Mouse (Mus musculus) lung, adult 2 months (tissue): ENCODE measurements around the gene Pcp2. TPM values are rescaled to one million over a fixed set of nuclear protein-coding genes. Genes with fewer than 3 reads are reported as not detected.

Experiments used
- DNase-seq: peaks from one replicate; pipeline ENCODE4 v3.0.0; 2022
- H3K4me1 ChIP-seq: fragments of 200-500 bp; 2 replicates; pipeline ENCODE4 v1.6.1; 2011; ENCODE audit warnings: low read length; ENCODE audit not compliant: control insufficient read depth, insufficient read depth
- H3K4me3 ChIP-seq: fragments of 200-500 bp; replicated peaks from 2 replicates; pipeline ENCODE3; 2011; ENCODE audit warnings: low read depth, mild to moderate bottlenecking, control low read depth, low read length; ENCODE audit errors: extremely low read depth
- CTCF ChIP-seq: fragments of 200-500 bp; IDR thresholded peaks from 2 replicates; pipeline ENCODE4 v1.5.1; 2011; ENCODE audit warnings: mild to moderate bottlenecking, low read length, control low read depth; ENCODE audit not compliant: insufficient read depth
- POLR2A ChIP-seq: fragments of 200-500 bp; IDR thresholded peaks from 2 replicates; pipeline ENCODE4 v1.6.1; 2011; ENCODE audit warnings: low read depth, mild to moderate bottlenecking, control low read depth, low read length, borderline replicate concordance; ENCODE audit errors: extremely low read depth
- WGBS: fragments of 180-500 bp; shearing (Covaris S2); methylation state at CpG from one replicate; pipeline ENCODE4 v1.1.7; 2018; 5-methylcytosine and 5-hydroxymethylcytosine counted together
- polyA plus RNA-seq: library from polyadenylated mRNA; depleted of rRNA; stranded (reverse); fragments of >200 nt; gene quantifications from 2 replicates; pipeline ENCODE4 v1.2.3, GENCODE M21; 2012; rRNA removed

Pcp2 gene
- polyA plus RNA-seq, result not detected in 2 replicates

- TF ChIP-seq POLR2A, result no peak
- no peak for TF ChIP-seq CTCF
- no peak within 1 kb of the TSS for H3K4me3 ChIP-seq
- no peaks in the 10 kb centered on the region for H3K4me1 ChIP-seq
- WGBS, result 53% methylated on average over 1 of the region's 1 CpGs
- no peak for DNase-seq
These were observed at the start of gene Pcp2 for GRCm38 (mm10) chr8:3625445-3625844. TSS of gene Pcp2 (minus strand) at chr8:3625545.

GRCm38 (mm10) chr8:3674671-3675070 lies 49.3 kb upstream of the Pcp2 start:
- no peaks in the 10 kb centered on the region; the same call in 1 of the 2 replicates for H3K4me1 ChIP-seq
- DNase-seq, result no peak
- WGBS, result 54% methylated on average over 3 of the region's 3 CpGs
- no peak for TF ChIP-seq CTCF
- no peak for TF ChIP-seq POLR2A
- H3K4me3 ChIP-seq, result no peak overlapping the region

GRCm38 (mm10) chr8:3671980-3672491 lies 46.7 kb upstream of the Pcp2 start, which contains the start of gene Fcor:
TSS of gene Fcor (minus strand) at chr8:3672362.
- under 1% methylated on average over 23 of the region's 23 CpGs for WGBS
- DNase-seq, result peak; percentile 87
- TF ChIP-seq POLR2A (no peak), CTCF (peak; percentile 94)
- Histone ChIP-seq H3K4me3 (peak within 1 kb of the TSS; percentile 84), H3K4me1 (no peaks in the 10 kb centered on the region; the same call in 1 of the 2 replicates)

- WGBS, result 52% methylated on average over 2 of the region's 2 CpGs
- DNase-seq, result no peak
- Histone ChIP-seq H3K4me1 (no peaks in the 10 kb centered on the region; the same call in 1 of the 2 replicates), H3K4me3 (no peak overlapping the region)
- TF ChIP-seq POLR2A, result no peak
- TF ChIP-seq CTCF, result no peak
These were observed 45.0 kb upstream of the Pcp2 start for GRCm38 (mm10) chr8:3670388-3670787.

- peak within 1 kb of the TSS; percentile 43 for H3K4me3 ChIP-seq
- DNase-seq, result no peak
These were observed 40.2 kb upstream of the Pcp2 start, which contains the start of gene Mcemp1 for GRCm38 (mm10) chr8:3665507-3665906. TSS of gene Mcemp1 (plus strand) at chr8:3665754.

GRCm38 (mm10) chr8:3664405-3664804 lies 39.1 kb upstream of the Pcp2 start:
- Histone ChIP-seq H3K4me3 (no peak overlapping the region), H3K4me1 (no peaks in the 10 kb centered on the region)
- 47% methylated on average over 5 of the region's 5 CpGs for WGBS
- TF ChIP-seq CTCF, result no peak
- no peak for TF ChIP-seq POLR2A
- DNase-seq, result no peak

More at GRCm38 (mm10) chr8:3665507-3665906, 40.2 kb upstream of the Pcp2 start, which contains the start of gene Mcemp1:
- no peak for TF ChIP-seq POLR2A
- no peak for TF ChIP-seq CTCF
- WGBS, result 63% methylated on average over 6 of the region's 6 CpGs
- H3K4me1 ChIP-seq, result no peaks in the 10 kb centered on the region

- DNase-seq, result no peak
- H3K4me3 ChIP-seq, result no peak overlapping the region
- WGBS, result 54% methylated on average over 8 of the region's 8 CpGs
- TF ChIP-seq CTCF (no peak), POLR2A (no peak)
- no peaks in the 10 kb centered on the region for H3K4me1 ChIP-seq
These were observed 35.5 kb upstream of the Pcp2 start for GRCm38 (mm10) chr8:3660889-3661288.

- no peak overlapping the region for H3K4me3 ChIP-seq
- H3K4me1 ChIP-seq, result no peaks in the 10 kb centered on the region
- DNase-seq, result no peak
- TF ChIP-seq CTCF, result no peak
- no peak for TF ChIP-seq POLR2A
- WGBS, result 25% methylated on average over 7 of the region's 7 CpGs
These were observed 31.5 kb upstream of the Pcp2 start for GRCm38 (mm10) chr8:3656725-3657381.

GRCm38 (mm10) chr8:3655526-3655925 lies 30.2 kb upstream of the Pcp2 start, which contains the start of gene Retn:
TSS of gene Retn (plus strand) at chr8:3655770.
- TF ChIP-seq CTCF (no peak), POLR2A (no peak)
- Histone ChIP-seq H3K4me3 (no peak within 1 kb of the TSS), H3K4me1 (no peaks in the 10 kb centered on the region)
- WGBS, result 67% methylated on average over 3 of the region's 3 CpGs
- DNase-seq, result no peak
